Mouse (Mus musculus) limb, embryonic 15.5 days (tissue): ENCODE measurements around the gene Slc9a1. TPM values are rescaled to one million over a fixed set of nuclear protein-coding genes. Genes with fewer than 3 reads are reported as not detected.

Source experiments
- ATAC-seq: fragments of 200-750 bp; cut with Nextera tagmentation; 2 replicates; pipeline ENCODE4 v1.8.0; 2017; ENCODE audit warnings: low read depth, moderate TSS enrichment; ENCODE audit not compliant: insufficient number of reproducible peaks, low FRiP score, low TSS enrichment
- H3K27ac ChIP-seq: fragments of 300-500 bp; sonication (generic); 2 replicates; pipeline ENCODE4 v1.5.1; 2015; ENCODE audit warnings: moderate library complexity, mild to moderate bottlenecking, inconsistent platforms
- H3K27me3 ChIP-seq: fragments of 300-500 bp; sonication (generic); 2 replicates; pipeline ENCODE4 v1.6.1; 2015; ENCODE audit warnings: inconsistent platforms
- H3K36me3 ChIP-seq: fragments of 300-500 bp; sonication (generic); 2 replicates; pipeline ENCODE4 v1.6.1; 2015; ENCODE audit warnings: inconsistent platforms
- H3K4me1 ChIP-seq: fragments of 300-500 bp; sonication (generic); 2 replicates; pipeline ENCODE4 v1.6.1; 2015; ENCODE audit warnings: inconsistent platforms
- H3K4me2 ChIP-seq: fragments of 300-500 bp; sonication (generic); 2 replicates; pipeline ENCODE4 v1.6.1; 2015; ENCODE audit warnings: mild to moderate bottlenecking, inconsistent platforms
- H3K4me3 ChIP-seq: fragments of 300-500 bp; sonication (generic); 2 replicates; pipeline ENCODE4 v1.5.1; 2015; ENCODE audit warnings: mild to moderate bottlenecking, inconsistent platforms
- H3K9ac ChIP-seq: fragments of 300-500 bp; sonication (generic); 2 replicates; pipeline ENCODE4 v1.6.1; 2015; ENCODE audit warnings: inconsistent platforms
- H3K9me3 ChIP-seq: fragments of 300-500 bp; sonication (generic); 2 replicates; pipeline ENCODE4 v1.6.1; 2016; ENCODE audit warnings: inconsistent platforms
- WGBS: fragments of 180-500 bp; shearing (Covaris S2); methylation state at CpG from one replicate; pipeline ENCODE4 v1.1.7; 2015; 5-methylcytosine and 5-hydroxymethylcytosine counted together
- polyA plus RNA-seq: library from polyadenylated mRNA; unstranded; fragments of >200 nt; fragmentation: Nextera tagmentation; extraction: Ambion mirVana; gene quantifications from 2 replicates; pipeline ENCODE4 v1.2.1, GENCODE M21; 2015

Slc9a1 gene
- polyA plus RNA-seq, 1 experiment from 2014 or later, result 10.1 TPM

- WGBS, result 62% methylated on average over 8 of the region's 8 CpGs
- no peak for ATAC-seq
- Histone ChIP-seq H3K27ac (peak overlapping the region; percentile 85), H3K36me3 (no peaks in the 10 kb centered on the region), H3K27me3 (no peaks in the 10 kb centered on the region), H3K4me2 (no peak overlapping the region), H3K9me3 (no peaks in the 10 kb centered on the region), H3K4me1 (peaks cover 40% of the 10 kb centered on the region), H3K4me3 (no peak overlapping the region), H3K9ac (0 out of 2 replicates have a peak overlapping the region, but pooled peaks have one; percentile 7)
Measured at GRCm38 (mm10) chr4:133406313-133407056, 37.0 kb downstream of the Slc9a1 start.

GRCm38 (mm10) chr4:133407114-133407787 lies 37.7 kb downstream of the Slc9a1 start:
- peak; percentile 45 for ATAC-seq
- H3K4me1 ChIP-seq, result peaks cover 43% of the 10 kb centered on the region
- H3K9ac ChIP-seq, result no peak overlapping the region
- H3K36me3 ChIP-seq, result peaks cover 7% of the 10 kb centered on the region
- H3K4me3 ChIP-seq, result no peak overlapping the region
- WGBS, result 53% methylated on average over 6 of the region's 6 CpGs
- H3K9me3 ChIP-seq, result no peaks in the 10 kb centered on the region
- H3K27me3 ChIP-seq, result no peaks in the 10 kb centered on the region
- H3K27ac ChIP-seq, result peak overlapping the region; percentile 85
- H3K4me2 ChIP-seq, result no peak overlapping the region

GRCm38 (mm10) chr4:133408006-133408405 lies 38.5 kb downstream of the Slc9a1 start:
- H3K36me3 ChIP-seq, result peaks cover 14% of the 10 kb centered on the region
- H3K9me3 ChIP-seq, result no peaks in the 10 kb centered on the region
- no peak overlapping the region for H3K9ac ChIP-seq
- peaks cover 43% of the 10 kb centered on the region for H3K4me1 ChIP-seq
- H3K4me2 ChIP-seq, result no peak overlapping the region
- no peaks in the 10 kb centered on the region for H3K27me3 ChIP-seq
- no peak overlapping the region for H3K4me3 ChIP-seq
- peak overlapping the region; percentile 85 for H3K27ac ChIP-seq
- WGBS, result 47% methylated on average over 7 of the region's 7 CpGs
- ATAC-seq, result peak; percentile 43; the same call in 1 of the 2 replicates

GRCm38 (mm10) chr4:133410994-133411393 lies 41.5 kb downstream of the Slc9a1 start:
- WGBS, result 69% methylated on average over 14 of the region's 14 CpGs
- Histone ChIP-seq H3K9me3 (no peaks in the 10 kb centered on the region), H3K36me3 (peaks cover 38% of the 10 kb centered on the region), H3K4me1 (peaks cover 38% of the 10 kb centered on the region), H3K27me3 (no peaks in the 10 kb centered on the region), H3K9ac (no peak overlapping the region), H3K4me3 (no peak overlapping the region), H3K4me2 (no peak overlapping the region), H3K27ac (peak overlapping the region; percentile 58)
- no peak for ATAC-seq

- Histone ChIP-seq H3K27me3 (no peaks in the 10 kb centered on the region), H3K4me2 (no peak overlapping the region), H3K27ac (no peak overlapping the region), H3K36me3 (peaks cover 49% of the 10 kb centered on the region), H3K9me3 (no peaks in the 10 kb centered on the region), H3K9ac (no peak overlapping the region), H3K4me3 (no peak overlapping the region), H3K4me1 (peaks cover 27% of the 10 kb centered on the region)
- 85% methylated on average over 14 of the region's 14 CpGs for WGBS
- no peak for ATAC-seq
Measured at GRCm38 (mm10) chr4:133412096-133412495, 42.6 kb downstream of the Slc9a1 start.

- Histone ChIP-seq H3K4me3 (no peak overlapping the region), H3K4me1 (peaks cover 19% of the 10 kb centered on the region), H3K27me3 (no peaks in the 10 kb centered on the region), H3K36me3 (peaks cover 56% of the 10 kb centered on the region), H3K27ac (no peak overlapping the region), H3K9me3 (no peaks in the 10 kb centered on the region), H3K9ac (no peak overlapping the region), H3K4me2 (no peak overlapping the region)
- no peak for ATAC-seq
- whole genome bisulfite sequencing, result 84% methylated on average over 16 of the region's 16 CpGs
Measured at GRCm38 (mm10) chr4:133412575-133413540, 43.4 kb downstream of the Slc9a1 start.

- H3K36me3 ChIP-seq, result peaks cover 64% of the 10 kb centered on the region
Measured at GRCm38 (mm10) chr4:133413617-133414016, 44.1 kb downstream of the Slc9a1 start.

GRCm38 (mm10) chr4:133414920-133415319 lies 45.4 kb downstream of the Slc9a1 start:
- ATAC-seq, result no peak
- H3K4me1 ChIP-seq, result peaks cover 8% of the 10 kb centered on the region
- H3K27ac ChIP-seq, result no peak overlapping the region
- H3K4me3 ChIP-seq, result no peak overlapping the region
- no peaks in the 10 kb centered on the region for H3K27me3 ChIP-seq
- peaks cover 73% of the 10 kb centered on the region for H3K36me3 ChIP-seq
- 54% methylated on average over 4 of the region's 4 CpGs for WGBS
- H3K9me3 ChIP-seq, result no peaks in the 10 kb centered on the region
- no peak overlapping the region for H3K4me2 ChIP-seq
- H3K9ac ChIP-seq, result no peak overlapping the region

More at GRCm38 (mm10) chr4:133413617-133414016, 44.1 kb downstream of the Slc9a1 start:
- Histone ChIP-seq H3K4me3 (no peak overlapping the region), H3K27me3 (no peaks in the 10 kb centered on the region), H3K4me1 (peaks cover 12% of the 10 kb centered on the region), H3K9ac (no peak overlapping the region), H3K9me3 (no peaks in the 10 kb centered on the region), H3K4me2 (no peak overlapping the region), H3K27ac (no peak overlapping the region)
- WGBS, result 92% methylated on average over 7 of the region's 7 CpGs
- no peak for ATAC-seq

- ATAC-seq, result no peak
Measured at GRCm38 (mm10) chr4:133419312-133420004, 50.0 kb downstream of the Slc9a1 start.

GRCm38 (mm10) chr4:133421989-133422388 lies 52.5 kb downstream of the Slc9a1 start:
- peaks cover 61% of the 10 kb centered on the region for H3K36me3 ChIP-seq

More at GRCm38 (mm10) chr4:133419312-133420004, 50.0 kb downstream of the Slc9a1 start:
- Histone ChIP-seq H3K36me3 (peaks cover 84% of the 10 kb centered on the region), H3K4me2 (no peak overlapping the region), H3K4me1 (no peaks in the 10 kb centered on the region), H3K9me3 (no peaks in the 10 kb centered on the region), H3K9ac (no peak overlapping the region), H3K27ac (no peak overlapping the region), H3K27me3 (no peaks in the 10 kb centered on the region), H3K4me3 (no peak overlapping the region)
- 69% methylated on average over 14 of the region's 14 CpGs for WGBS

GRCm38 (mm10) chr4:133422601-133423000 lies 53.1 kb downstream of the Slc9a1 start:
- H3K36me3 ChIP-seq, result peaks cover 55% of the 10 kb centered on the region
- no peak overlapping the region for H3K4me2 ChIP-seq
- 82% methylated on average over 15 of the region's 15 CpGs for WGBS
- no peak for ATAC-seq
- no peak overlapping the region for H3K27ac ChIP-seq
- H3K4me3 ChIP-seq, result no peak overlapping the region
- H3K27me3 ChIP-seq, result no peaks in the 10 kb centered on the region
- no peak overlapping the region for H3K9ac ChIP-seq
- H3K4me1 ChIP-seq, result 0 out of 2 replicates have a peak, but pooled peaks cover 7% of the 10 kb centered on the region
- H3K9me3 ChIP-seq, result no peaks in the 10 kb centered on the region

More at GRCm38 (mm10) chr4:133421989-133422388, 52.5 kb downstream of the Slc9a1 start:
- no peak overlapping the region for H3K27ac ChIP-seq
- 85% methylated on average over 12 of the region's 12 CpGs for WGBS
- no peaks in the 10 kb centered on the region for H3K9me3 ChIP-seq
- no peak overlapping the region for H3K9ac ChIP-seq
- ATAC-seq, result no peak
- H3K4me1 ChIP-seq, result 0 out of 2 replicates have a peak, but pooled peaks cover under 1% of the 10 kb centered on the region
- H3K4me3 ChIP-seq, result no peak overlapping the region
- no peaks in the 10 kb centered on the region for H3K27me3 ChIP-seq
- H3K4me2 ChIP-seq, result no peak overlapping the region
